Mouse (Mus musculus) neural tube, embryonic 15.5 days (tissue): ENCODE measurements at regions not wholly inside any gene's neighbourhood (a gene's known extent, or its start where the extent isn't known, plus 50 kb on each side); places are given as distances from the start of the nearest gene placed in this dataset.
"Not testable (repeated sequence)": the region's sequence is repeated elsewhere in the genome, so short reads cannot be mapped to it uniquely, and the experiment has no call there.

ENCODE experiments used
- ATAC-seq: fragments of 200-750 bp; cut with Nextera tagmentation; 2 replicates; pipeline ENCODE4 v1.8.0; 2017; ENCODE audit warnings: mild to moderate bottlenecking, moderate TSS enrichment, moderate library complexity; ENCODE audit not compliant: low FRiP score
- H3K27ac ChIP-seq: fragments of 300-500 bp; sonication (generic); replicated peaks from 2 replicates; pipeline ENCODE4 v1.5.1; 2015; ENCODE audit warnings: mild to moderate bottlenecking, inconsistent platforms
- H3K27me3 ChIP-seq: fragments of 300-500 bp; sonication (generic); replicated peaks from 2 replicates; pipeline ENCODE4 v1.6.1; 2015; ENCODE audit warnings: inconsistent platforms
- H3K36me3 ChIP-seq: fragments of 300-500 bp; sonication (generic); 2 replicates; pipeline ENCODE4 v1.6.1; 2015; ENCODE audit warnings: inconsistent platforms
- H3K4me1 ChIP-seq: fragments of 300-500 bp; sonication (generic); 2 replicates; pipeline ENCODE4 v1.6.1; 2015; ENCODE audit warnings: inconsistent platforms
- H3K4me2 ChIP-seq: fragments of 300-500 bp; sonication (generic); 2 replicates; pipeline ENCODE4 v1.6.1; 2015; ENCODE audit warnings: inconsistent platforms, mild to moderate bottlenecking, moderate library complexity
- H3K4me3 ChIP-seq: fragments of 300-500 bp; sonication (generic); replicated peaks from 2 replicates; pipeline ENCODE4 v1.5.1; 2015; ENCODE audit warnings: mild to moderate bottlenecking, inconsistent platforms
- H3K9ac ChIP-seq: fragments of 300-500 bp; sonication (generic); replicated peaks from 2 replicates; pipeline ENCODE4 v1.6.1; 2015; ENCODE audit warnings: mild to moderate bottlenecking, inconsistent platforms
- H3K9me3 ChIP-seq: fragments of 300-500 bp; sonication (generic); replicated peaks from 2 replicates; pipeline ENCODE4 v1.6.1; 2016; ENCODE audit warnings: inconsistent platforms
- WGBS: fragments of 180-500 bp; shearing (Covaris S2); methylation state at CpG from one replicate; pipeline ENCODE4 v1.1.7; 2015; ENCODE audit warnings: mixed read lengths; 5-methylcytosine and 5-hydroxymethylcytosine counted together

DNA sequence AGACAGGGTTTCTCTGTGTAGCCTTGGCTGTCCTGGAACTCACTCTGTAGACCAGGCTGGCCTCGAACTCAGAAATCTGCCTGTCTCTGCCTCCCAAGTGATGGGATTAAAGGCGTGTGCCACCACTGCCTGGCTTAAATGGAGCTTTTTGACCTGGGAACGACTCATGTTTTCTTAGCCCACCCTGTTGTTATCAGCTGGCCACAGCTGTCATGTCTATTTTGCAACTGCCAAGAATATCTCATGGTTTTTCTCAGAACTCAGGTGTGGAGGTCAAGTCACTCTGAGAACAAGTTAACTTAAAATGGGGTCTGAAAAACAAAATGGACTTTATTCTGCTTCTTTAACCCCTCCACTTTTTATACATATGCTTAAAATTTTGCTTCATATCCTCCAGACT lies 98.9 kb upstream of the Ppp6c start:
- ATAC-seq, H3K36me3 ChIP-seq, H3K27me3 ChIP-seq, H3K4me1 ChIP-seq, H3K4me2 ChIP-seq, H3K9ac ChIP-seq, H3K27ac ChIP-seq, H3K4me3 ChIP-seq, H3K9me3 ChIP-seq: not testable (repeated sequence)
- WGBS: 82% methylated on average over 3 of the region's 3 CpGs

- H3K4me3 ChIP-seq: no peak overlapping the region
- no peak overlapping the region for H3K27ac ChIP-seq
- H3K9me3 ChIP-seq: no peaks in the 10 kb centered on the region
- WGBS: 82% methylated on average over 2 of the region's 2 CpGs
- no peaks in the 10 kb centered on the region for H3K4me1 ChIP-seq
- H3K4me2 ChIP-seq: no peak overlapping the region
- no peaks in the 10 kb centered on the region for H3K27me3 ChIP-seq
- no peak overlapping the region for H3K9ac ChIP-seq
- no peak for ATAC-seq
- H3K36me3 ChIP-seq: no peaks in the 10 kb centered on the region
Measured at GRCm38 (mm10) chr2:39299798-39300382, 73.6 kb upstream of the Ppp6c start.

- Histone ChIP-seq H3K4me3 (no peak overlapping the region), H3K27ac (no peak overlapping the region), H3K9ac (no peak overlapping the region), H3K36me3 (no peaks in the 10 kb centered on the region), H3K9me3 (no peaks in the 10 kb centered on the region), H3K4me1 (no peaks in the 10 kb centered on the region), H3K27me3 (no peaks in the 10 kb centered on the region), H3K4me2 (no peak overlapping the region)
- 71% methylated on average over 1 of the region's 1 CpGs for WGBS
- ATAC-seq: no peak
Measured at GRCm38 (mm10) chr2:39299290-39299689, 73.0 kb upstream of the Ppp6c start.

- Histone ChIP-seq H3K36me3 (no peaks in the 10 kb centered on the region), H3K9me3 (no peaks in the 10 kb centered on the region), H3K9ac (no peak overlapping the region), H3K27me3 (no peaks in the 10 kb centered on the region), H3K27ac (no peak overlapping the region), H3K4me2 (no peak overlapping the region), H3K4me1 (no peaks in the 10 kb centered on the region), H3K4me3 (no peak overlapping the region)
- ATAC-seq: no peak
- 93% methylated on average over 1 of the region's 1 CpGs for WGBS
Measured at GRCm38 (mm10) chr2:39295435-39295834, 69.2 kb upstream of the Ppp6c start.

DNA sequence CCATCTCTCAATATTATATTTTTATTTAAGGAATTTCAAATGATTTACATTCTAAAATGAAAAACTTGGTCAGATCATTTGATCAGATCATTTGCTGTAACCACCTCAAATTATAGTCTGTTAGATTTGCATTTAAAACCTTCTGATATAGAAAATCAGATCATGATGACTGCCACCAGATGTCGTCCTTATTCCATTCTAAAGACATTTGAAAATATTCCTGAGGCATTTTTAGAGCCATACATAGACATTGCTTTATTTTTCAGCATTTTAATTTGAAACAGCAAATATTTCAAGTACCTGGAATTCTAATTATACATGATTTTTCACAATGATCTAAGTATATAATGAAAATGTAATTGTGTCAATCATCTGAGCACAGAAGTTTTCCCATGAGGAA lies 52.0 kb upstream of the Ppp6c start:
- no peaks in the 10 kb centered on the region for H3K9me3 ChIP-seq
- no peak overlapping the region for H3K4me2 ChIP-seq
- WGBS: 58% methylated on average over 1 of the region's 1 CpGs
- H3K4me1 ChIP-seq: no peaks in the 10 kb centered on the region
- H3K9ac ChIP-seq: no peak overlapping the region
- no peak overlapping the region for H3K4me3 ChIP-seq
- no peaks in the 10 kb centered on the region for H3K27me3 ChIP-seq
- H3K36me3 ChIP-seq: no peaks in the 10 kb centered on the region
- H3K27ac ChIP-seq: no peak overlapping the region
- ATAC-seq: no peak
